Mouse (Mus musculus): Measurements from ENCODE around the gene Exoc6b. TPM values are rescaled to one million over a fixed set of nuclear protein-coding genes. Genes with fewer than 3 reads are reported as not detected.

Gene Exoc6b
- polyA plus RNA-seq, 1 experiment from 2014 or later = 3.6 TPM

GRCm38 (mm10) chr6:85017011-85017410 is 52.3 kb downstream of the Exoc6b start:
- Histone ChIP-seq H3K27ac (ENCODE audit: low read length) (no peak overlapping the region), H3K36me3 (ENCODE audit: control insufficient read depth, insufficient read depth) (no peaks in the 10 kb centered on the region), H3K4me3 (ENCODE audit: low read depth, low read length) (no peak overlapping the region), H3K9ac (ENCODE audit: low read depth, low read length) (no peak overlapping the region), H3K4me1 (ENCODE audit: control insufficient read depth, low read depth, low read length) (no peaks in the 10 kb centered on the region), H3K27me3 (ENCODE audit: control insufficient read depth, insufficient read depth, low read depth, low read length) (no peaks in the 10 kb centered on the region), H3K9me3 (replicated peaks; ENCODE audit: control insufficient read depth, low read length) (no peaks in the 10 kb centered on the region), H3K4me2 (ENCODE audit: low read depth, low read length) (no peak overlapping the region)
- 28% methylated on average over 2 of the region's 2 CpGs for WGBS (ENCODE audit: insufficient replicate concordance)
- ATAC-seq (ENCODE audit: low read depth) = no peak

- Histone ChIP-seq H3K36me3 (ENCODE audit: control insufficient read depth, insufficient read depth) (no peaks in the 10 kb centered on the region), H3K27me3 (ENCODE audit: control insufficient read depth, insufficient read depth, low read depth, low read length) (no peaks in the 10 kb centered on the region), H3K9ac (ENCODE audit: low read depth, low read length) (no peak overlapping the region), H3K4me3 (ENCODE audit: low read depth, low read length) (no peak overlapping the region), H3K4me1 (ENCODE audit: control insufficient read depth, low read depth, low read length) (no peaks in the 10 kb centered on the region), H3K4me2 (ENCODE audit: low read depth, low read length) (no peak overlapping the region), H3K9me3 (replicated peaks; ENCODE audit: control insufficient read depth, low read length) (no peaks in the 10 kb centered on the region), H3K27ac (ENCODE audit: low read length) (no peak overlapping the region)
- ATAC-seq (ENCODE audit: low read depth) = no peak
- 50% methylated on average over 2 of the region's 2 CpGs for WGBS (ENCODE audit: insufficient replicate concordance)
These were observed 55.4 kb downstream of the Exoc6b start for GRCm38 (mm10) chr6:85013906-85014305.

GRCm38 (mm10) chr6:85010397-85010796 is 58.9 kb downstream of the Exoc6b start:
- H3K9me3 ChIP-seq (replicated peaks; ENCODE audit: control insufficient read depth, low read length) = no peaks in the 10 kb centered on the region
- no peak for ATAC-seq (ENCODE audit: low read depth)
- H3K27ac ChIP-seq (ENCODE audit: low read length) = no peak overlapping the region
- H3K4me1 ChIP-seq (ENCODE audit: control insufficient read depth, low read depth, low read length) = no peaks in the 10 kb centered on the region
- no peak overlapping the region for H3K9ac ChIP-seq (ENCODE audit: low read depth, low read length)
- H3K4me3 ChIP-seq (ENCODE audit: low read depth, low read length) = no peak overlapping the region
- 78% methylated on average over 2 of the region's 2 CpGs for WGBS (ENCODE audit: insufficient replicate concordance)
- H3K36me3 ChIP-seq (ENCODE audit: control insufficient read depth, insufficient read depth) = no peaks in the 10 kb centered on the region
- H3K27me3 ChIP-seq (ENCODE audit: control insufficient read depth, insufficient read depth, low read depth, low read length) = no peaks in the 10 kb centered on the region
- no peak overlapping the region for H3K4me2 ChIP-seq (ENCODE audit: low read depth, low read length)

GRCm38 (mm10) chr6:84995418-84995817 is 73.9 kb downstream of the Exoc6b start:
- H3K9ac ChIP-seq (ENCODE audit: low read depth, low read length) = no peak overlapping the region
- no peaks in the 10 kb centered on the region for H3K36me3 ChIP-seq (ENCODE audit: control insufficient read depth, insufficient read depth)
- H3K9me3 ChIP-seq (replicated peaks; ENCODE audit: control insufficient read depth, low read length) = no peaks in the 10 kb centered on the region
- H3K4me1 ChIP-seq (ENCODE audit: control insufficient read depth, low read depth, low read length) = no peaks in the 10 kb centered on the region
- no peak overlapping the region for H3K4me2 ChIP-seq (ENCODE audit: low read depth, low read length)
- no peak for ATAC-seq (ENCODE audit: low read depth)
- H3K27ac ChIP-seq (ENCODE audit: low read length) = no peak overlapping the region
- no peak overlapping the region for H3K4me3 ChIP-seq (ENCODE audit: low read depth, low read length)
- no peaks in the 10 kb centered on the region for H3K27me3 ChIP-seq (ENCODE audit: control insufficient read depth, insufficient read depth, low read depth, low read length)

- Histone ChIP-seq H3K9me3 (replicated peaks; ENCODE audit: control insufficient read depth, low read length) (no peaks in the 10 kb centered on the region), H3K4me1 (ENCODE audit: control insufficient read depth, low read depth, low read length) (no peaks in the 10 kb centered on the region), H3K4me2 (ENCODE audit: low read depth, low read length) (no peak overlapping the region), H3K27ac (ENCODE audit: low read length) (no peak overlapping the region), H3K4me3 (ENCODE audit: low read depth, low read length) (no peak overlapping the region), H3K9ac (ENCODE audit: low read depth, low read length) (no peak overlapping the region), H3K27me3 (ENCODE audit: control insufficient read depth, insufficient read depth, low read depth, low read length) (no peaks in the 10 kb centered on the region), H3K36me3 (ENCODE audit: control insufficient read depth, insufficient read depth) (no peaks in the 10 kb centered on the region)
- 41% methylated on average over 3 of the region's 3 CpGs for WGBS (ENCODE audit: insufficient replicate concordance)
- ATAC-seq (ENCODE audit: low read depth) = peak; percentile 68
These were observed 92.7 kb downstream of the Exoc6b start for GRCm38 (mm10) chr6:84976563-84976971.

- no peak for ATAC-seq (ENCODE audit: low read depth)
- Histone ChIP-seq H3K27me3 (ENCODE audit: control insufficient read depth, insufficient read depth, low read depth, low read length) (no peaks in the 10 kb centered on the region), H3K4me1 (ENCODE audit: control insufficient read depth, low read depth, low read length) (no peaks in the 10 kb centered on the region), H3K27ac (ENCODE audit: low read length) (no peak overlapping the region), H3K4me3 (ENCODE audit: low read depth, low read length) (no peak overlapping the region), H3K4me2 (ENCODE audit: low read depth, low read length) (no peak overlapping the region), H3K9me3 (replicated peaks; ENCODE audit: control insufficient read depth, low read length) (no peaks in the 10 kb centered on the region), H3K9ac (ENCODE audit: low read depth, low read length) (no peak overlapping the region), H3K36me3 (ENCODE audit: control insufficient read depth, insufficient read depth) (no peaks in the 10 kb centered on the region)
- WGBS (ENCODE audit: insufficient replicate concordance) = 79% methylated on average over 1 of the region's 1 CpGs
These were observed 100.8 kb downstream of the Exoc6b start for GRCm38 (mm10) chr6:84968531-84968930.

GRCm38 (mm10) chr6:84964729-84965415 is 104.4 kb downstream of the Exoc6b start:
- Histone ChIP-seq H3K27ac (ENCODE audit: low read length) (no peak overlapping the region), H3K4me1 (ENCODE audit: control insufficient read depth, low read depth, low read length) (no peaks in the 10 kb centered on the region), H3K4me3 (ENCODE audit: low read depth, low read length) (no peak overlapping the region), H3K9ac (ENCODE audit: low read depth, low read length) (no peak overlapping the region), H3K9me3 (replicated peaks; ENCODE audit: control insufficient read depth, low read length) (no peaks in the 10 kb centered on the region), H3K27me3 (ENCODE audit: control insufficient read depth, insufficient read depth, low read depth, low read length) (no peaks in the 10 kb centered on the region), H3K4me2 (ENCODE audit: low read depth, low read length) (no peak overlapping the region), H3K36me3 (ENCODE audit: control insufficient read depth, insufficient read depth) (no peaks in the 10 kb centered on the region)
- WGBS (ENCODE audit: insufficient replicate concordance) = 37% methylated on average over 5 of the region's 5 CpGs
- ATAC-seq (ENCODE audit: low read depth) = no peak

- WGBS (ENCODE audit: insufficient replicate concordance) = 72% methylated on average over 1 of the region's 1 CpGs
These were observed 106.3 kb downstream of the Exoc6b start for GRCm38 (mm10) chr6:84963044-84963443.

GRCm38 (mm10) chr6:84961763-84962162 is 107.5 kb downstream of the Exoc6b start:
- Histone ChIP-seq H3K4me3 (ENCODE audit: low read depth, low read length) (no peak overlapping the region), H3K4me1 (ENCODE audit: control insufficient read depth, low read depth, low read length) (no peaks in the 10 kb centered on the region), H3K9me3 (replicated peaks; ENCODE audit: control insufficient read depth, low read length) (no peaks in the 10 kb centered on the region), H3K36me3 (ENCODE audit: control insufficient read depth, insufficient read depth) (no peaks in the 10 kb centered on the region), H3K27ac (ENCODE audit: low read length) (no peak overlapping the region), H3K4me2 (ENCODE audit: low read depth, low read length) (no peak overlapping the region), H3K9ac (ENCODE audit: low read depth, low read length) (no peak overlapping the region), H3K27me3 (ENCODE audit: control insufficient read depth, insufficient read depth, low read depth, low read length) (no peaks in the 10 kb centered on the region)
- 57% methylated on average over 3 of the region's 3 CpGs for WGBS (ENCODE audit: insufficient replicate concordance)
- ATAC-seq (ENCODE audit: low read depth) = no peak

More at GRCm38 (mm10) chr6:84963044-84963443, 106.3 kb downstream of the Exoc6b start:
- Histone ChIP-seq H3K27ac (ENCODE audit: low read length) (no peak overlapping the region), H3K9me3 (replicated peaks; ENCODE audit: control insufficient read depth, low read length) (no peaks in the 10 kb centered on the region), H3K4me3 (ENCODE audit: low read depth, low read length) (no peak overlapping the region), H3K4me2 (ENCODE audit: low read depth, low read length) (no peak overlapping the region), H3K4me1 (ENCODE audit: control insufficient read depth, low read depth, low read length) (no peaks in the 10 kb centered on the region), H3K27me3 (ENCODE audit: control insufficient read depth, insufficient read depth, low read depth, low read length) (no peaks in the 10 kb centered on the region), H3K9ac (ENCODE audit: low read depth, low read length) (no peak overlapping the region), H3K36me3 (ENCODE audit: control insufficient read depth, insufficient read depth) (no peaks in the 10 kb centered on the region)
- no peak for ATAC-seq (ENCODE audit: low read depth)

All from liver, embryonic 16.5 days (tissue).